9 mouse cellular contexts compared by ENCODE assay signal in the genomic region with DNA sequence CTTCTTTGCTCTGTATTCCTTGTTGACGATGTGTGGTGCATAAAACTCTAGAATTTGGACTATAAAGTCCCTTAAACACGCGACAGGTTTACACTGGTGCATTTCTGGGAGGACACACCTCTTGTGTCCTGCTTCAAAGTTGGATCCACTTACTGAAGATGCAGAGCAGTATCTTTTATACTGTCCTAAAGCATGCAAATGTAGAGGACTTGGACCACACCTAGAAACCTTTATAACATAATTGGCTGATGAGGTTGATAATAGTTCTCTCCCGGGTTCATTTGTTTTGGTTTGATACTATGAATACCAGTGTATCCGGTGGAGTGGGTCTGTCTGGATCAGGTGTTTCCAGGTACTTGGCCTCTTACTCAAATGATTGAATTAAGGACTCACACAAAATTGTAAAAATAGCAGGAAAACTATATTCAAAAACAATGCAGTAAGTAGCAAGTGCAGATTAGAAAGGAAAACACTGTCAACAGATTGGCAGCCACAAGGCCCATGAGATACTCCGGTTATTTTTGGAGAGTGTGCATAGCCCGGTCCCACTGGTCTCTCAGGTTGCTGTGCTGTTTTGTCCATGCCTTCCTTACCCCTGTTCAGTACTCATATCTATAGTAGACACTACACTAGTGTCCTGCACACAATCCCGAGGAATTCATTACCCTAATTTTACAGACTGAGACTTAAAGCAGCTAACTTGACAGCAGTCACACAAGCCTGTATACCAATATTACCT. TPM values are rescaled to one million over a fixed set of nuclear protein-coding genes. Genes with fewer than 3 reads are reported as not detected.
DNase-seq lines count a peak whose midpoint lies in the region; ATAC-seq and TF ChIP-seq lines count a peak whose summit lies in the region.
"Had no signal": no experiment of that assay in that cellular context is flagged by ENCODE, and none has a peak within 500 bp of the region (broad histone marks: within the 10 kb centered on the region; RNA-seq: fewer than 3 reads in every experiment).

No protein-coding gene starts in this region.

- H3K79me2 ChIP-seq in myocyte (ENCODE audit: control insufficient read depth, insufficient read depth) = peaks cover 52% of the 10 kb centered on the region

- no peak for TF ChIP-seq POLR2A in cortical plate, adult 2 months (IDR thresholded peaks at IDR 0.05; ENCODE audit: extremely low read depth, insufficient read depth, low read length)
- TF ChIP-seq POLR2A in myocyte (IDR thresholded peaks at IDR 0.05; ENCODE audit: insufficient read length, low read depth) = no peak

- H3K4me2 ChIP-seq in hindbrain, postnatal 0 days (ENCODE audit: low read depth, low read length) = peak overlapping the region; percentile 89
- H3K4me2 ChIP-seq in myocyte (ENCODE audit: low read depth) = peak overlapping the region; percentile 86

- TF ChIP-seq CTCF in left cerebral cortex, adult 2 months (IDR thresholded peaks at IDR 0.05) = no peak
- TF ChIP-seq CTCF in cortical plate, adult 2 months (IDR thresholded peaks at IDR 0.05; ENCODE audit: extremely low read depth, insufficient read depth, low read length) = no peak
- TF ChIP-seq CTCF in hindbrain, postnatal 0 days (IDR thresholded peaks at IDR 0.05; ENCODE audit: low read depth) = no peak

- no peaks in the 10 kb centered on the region for H3K36me3 ChIP-seq in hindbrain, postnatal 0 days (ENCODE audit: insufficient read depth, low read length)
- no peaks in the 10 kb centered on the region for H3K36me3 ChIP-seq in myocyte (ENCODE audit: control insufficient read depth, insufficient read depth)

- no peaks in the 10 kb centered on the region for H3K9me3 ChIP-seq in hindbrain, postnatal 0 days (ENCODE audit: low read length)

- H3ac ChIP-seq in myocyte (ENCODE audit: control insufficient read depth, insufficient read length) = peak overlapping the region; percentile 88

- peak overlapping the region; percentile 85 for H3K4me3 ChIP-seq in left cerebral cortex, adult 2 months
- H3K4me3 ChIP-seq in cortical plate, adult 2 months (ENCODE audit: insufficient read depth, low read length) = peak overlapping the region; percentile 34
- peak overlapping the region; percentile 94 for H3K4me3 ChIP-seq in hindbrain, postnatal 0 days (ENCODE audit: low read length)
- H3K4me3 ChIP-seq in myocyte = peak overlapping the region; percentile 41

- DNase-seq in left cerebral cortex, adult 2 months (ENCODE audit: extremely low spot score in 1 of 2, low spot score in 2 of 2) = no peak
- DNase-seq in left cerebral cortex, postnatal 10 days (ENCODE audit: extremely low spot score in 1 of 2, low spot score in 2 of 2) = no peak
- no peak for DNase-seq in hindbrain, postnatal 0 days (ENCODE audit: low spot score)
- no peak for DNase-seq in left cerebral cortex, adult 9 months (ENCODE audit: low spot score in 2 of 2)
- no peak for DNase-seq in spleen, postnatal 10 days (ENCODE audit: low spot score in 2 of 2)

- WGBS in hindbrain, postnatal 0 days = 53% methylated on average over 8 of the region's 8 CpGs

- ATAC-seq in hindbrain, postnatal 0 days = no peak
- no peak for ATAC-seq in erythroid progenitor cell, adult 5-6 weeks (replicated peaks; ENCODE audit: low FRiP score, poor library complexity, severe bottlenecking)

- no peaks in the 10 kb centered on the region for H3K27me3 ChIP-seq in hindbrain, postnatal 0 days (ENCODE audit: insufficient read depth, low read length)
- H3K27me3 ChIP-seq in myocyte (ENCODE audit: control insufficient read depth, insufficient read depth, insufficient read length) = no peaks in the 10 kb centered on the region

- peaks cover 3% of the 10 kb centered on the region for H3K4me1 ChIP-seq in cortical plate, adult 2 months (ENCODE audit: control insufficient read depth, insufficient read depth, low read length)
- H3K4me1 ChIP-seq in hindbrain, postnatal 0 days (ENCODE audit: insufficient read depth, low read length) = peaks cover 12% of the 10 kb centered on the region

- peak overlapping the region; percentile 79 for H3K27ac ChIP-seq in left cerebral cortex, adult 2 months
- no peak overlapping the region for H3K27ac ChIP-seq in cortical plate, adult 2 months (ENCODE audit: insufficient read depth, low read length)
- H3K27ac ChIP-seq in hindbrain, postnatal 0 days = peak overlapping the region; percentile 98; the same call in 1 of the 2 replicates

- intact Hi-C loops in left cerebral cortex, adult 2 months (cut with DNase I) = no loop called here
- intact Hi-C loops in left cerebral cortex, postnatal 10 days (cut with DNase I) = no loop called here

- peak overlapping the region; percentile 95 for H3K9ac ChIP-seq in hindbrain, postnatal 0 days (replicated peaks; ENCODE audit: low read length)

TF ChIP-seq in myocyte, 11 proteins besides CTCF, POLR2A, EP300 and RAD21:
- TF ChIP-seq TCF12 (IDR thresholded peaks at IDR 0.05; ENCODE audit: insufficient read depth, poor library complexity, severe bottlenecking) = no peak
- TF ChIP-seq MAX (IDR thresholded peaks at IDR 0.05; ENCODE audit: low read depth) = no peak
- no peak for TF ChIP-seq SRF (IDR thresholded peaks at IDR 0.05; ENCODE audit: control insufficient read depth, insufficient read length, low read depth)
- no peak for TF ChIP-seq MYOD1 (IDR thresholded peaks at IDR 0.05; ENCODE audit: control insufficient read depth in 1 of 3, insufficient read length in 2 of 3, low read depth in 2 of 3)
- no peak for TF ChIP-seq CEBPB (IDR thresholded peaks at IDR 0.05; ENCODE audit: insufficient read depth, poor library complexity, severe bottlenecking)
- no peak for TF ChIP-seq POLR2AphosphoS2 (IDR thresholded peaks at IDR 0.05; ENCODE audit: insufficient read length, low read depth)
- no peak for TF ChIP-seq TCF3 (IDR thresholded peaks at IDR 0.05; ENCODE audit: insufficient read length, low read depth)
- no peak for TF ChIP-seq REST (IDR thresholded peaks at IDR 0.05; ENCODE audit: insufficient read depth, insufficient read length)
- TF ChIP-seq E2F4 (IDR thresholded peaks at IDR 0.05; ENCODE audit: insufficient read depth) = no peak
- TF ChIP-seq MYOG (IDR thresholded peaks at IDR 0.05; ENCODE audit: control insufficient read depth in 1 of 3, insufficient read depth in 1 of 3, insufficient read length in 2 of 3, low read depth in 2 of 3) = no peak
- no peak for TF ChIP-seq USF1 (IDR thresholded peaks at IDR 0.05; ENCODE audit: low read depth)

RNA-seq across cellular contexts. Expression of gene Pdcd7, which starts 1.4 kb away (rescaled TPM):
- 10 to 100 TPM; 29.3 to 30.9 TPM for total RNA-seq in left cerebral cortex, adult 2 months (2021)
- 10 to 100 TPM; 23.1 to 23.7 TPM for total RNA-seq in left cerebral cortex, postnatal 10 days (2021)
- polyA plus RNA-seq in cortical plate, adult 2 months (2012; rRNA removed) = 16.1 and 16.9 TPM in 2 replicates
- 16.2 and 17.5 TPM in 2 replicates for total RNA-seq in hindbrain, postnatal 0 days (2014; rRNA removed)
- polyA plus RNA-seq in hindbrain, postnatal 0 days (2015; fragmentation: Nextera tagmentation; extraction: Ambion mirVana) = 8.6 and 10.2 TPM in 2 replicates
- polyA plus RNA-seq in myocyte (2012; fragmentation: generic; extraction: Trizol) = 8.2 TPM
- 7.2 and 13.4 TPM in 2 replicates for total RNA-seq in erythroid progenitor cell, adult 5-6 weeks (2015; ENCODE audit: low replicate concordance)
- 8.4 and 13.3 TPM in 2 replicates for total RNA-seq in erythroid progenitor cell, adult 5-6 weeks (2017; ENCODE audit: low replicate concordance)

RNA-seq across cellular contexts. Expression of gene Ubap1l, which starts 13.6 kb away (rescaled TPM):
- total RNA-seq in left cerebral cortex, adult 2 months (2021) = 1 to 10 TPM; 4.5 to 7.4 TPM
- 1 to 10 TPM; 2.5 to 4.7 TPM for total RNA-seq in left cerebral cortex, postnatal 10 days (2021)
- polyA plus RNA-seq in cortical plate, adult 2 months (2012; rRNA removed) = 6.5 and 7.7 TPM in 2 replicates
- total RNA-seq in hindbrain, postnatal 0 days (2014; rRNA removed) = 8.6 and 10.2 TPM in 2 replicates
- polyA plus RNA-seq in hindbrain, postnatal 0 days (2015; fragmentation: Nextera tagmentation; extraction: Ambion mirVana) = 2.4 and 2.6 TPM in 2 replicates
- polyA plus RNA-seq in myocyte (2012; fragmentation: generic; extraction: Trizol) = 0.16 TPM
- not detected in 2 replicates for total RNA-seq in erythroid progenitor cell, adult 5-6 weeks (2015; ENCODE audit: low replicate concordance)
- not detected in 2 replicates for total RNA-seq in erythroid progenitor cell, adult 5-6 weeks (2017; ENCODE audit: low replicate concordance)

RNA-seq across cellular contexts. Expression of gene Kbtbd13, which starts 44.2 kb away (rescaled TPM):
- total RNA-seq in left cerebral cortex, adult 2 months (2021) = under 1 TPM; 0.14 to 0.25 TPM
- under 1 TPM in 1 of 2 experiments, not detected in 1; 0.26 TPM for total RNA-seq in left cerebral cortex, postnatal 10 days (2021)
- polyA plus RNA-seq in cortical plate, adult 2 months (2012; rRNA removed) = 0.17 and 0.34 TPM in 2 replicates
- 1.0 and 1.3 TPM in 2 replicates for total RNA-seq in hindbrain, postnatal 0 days (2014; rRNA removed)
- polyA plus RNA-seq in hindbrain, postnatal 0 days (2015; fragmentation: Nextera tagmentation; extraction: Ambion mirVana) = 0.46 and 0.50 TPM in 2 replicates
- polyA plus RNA-seq in myocyte (2012; fragmentation: generic; extraction: Trizol) = 0.31 TPM
- not detected in 2 replicates for total RNA-seq in erythroid progenitor cell, adult 5-6 weeks (2015; ENCODE audit: low replicate concordance)
- not detected in 2 replicates for total RNA-seq in erythroid progenitor cell, adult 5-6 weeks (2017; ENCODE audit: low replicate concordance)
- total RNA-seq: neutrophil, adult 5-6 weeks had no signal

RNA-seq across cellular contexts. Expression of gene Rasl12, which starts 51.0 kb away (rescaled TPM):
- total RNA-seq in left cerebral cortex, adult 2 months (2021) = 1 to 10 TPM; 2.3 to 3.2 TPM
- total RNA-seq in left cerebral cortex, postnatal 10 days (2021) = 1 to 10 TPM; 2.6 to 2.8 TPM
- 4.4 and 4.8 TPM in 2 replicates for polyA plus RNA-seq in cortical plate, adult 2 months (2012; rRNA removed)
- 6.2 and 7.0 TPM in 2 replicates for total RNA-seq in hindbrain, postnatal 0 days (2014; rRNA removed)
- 4.0 and 4.7 TPM in 2 replicates for polyA plus RNA-seq in hindbrain, postnatal 0 days (2015; fragmentation: Nextera tagmentation; extraction: Ambion mirVana)
- polyA plus RNA-seq in myocyte (2012; fragmentation: generic; extraction: Trizol) = 0.11 TPM
- total RNA-seq in erythroid progenitor cell, adult 5-6 weeks (2015; ENCODE audit: low replicate concordance) = not detected in 2 replicates
- not detected in 2 replicates for total RNA-seq in erythroid progenitor cell, adult 5-6 weeks (2017; ENCODE audit: low replicate concordance)
- total RNA-seq: neutrophil, adult 5-6 weeks had no signal

RNA-seq across cellular contexts. Expression of gene Clpx, which starts 53.2 kb away (rescaled TPM):
- 10 to 100 TPM; 29.6 to 34.5 TPM for total RNA-seq in left cerebral cortex, adult 2 months (2021)
- total RNA-seq in left cerebral cortex, postnatal 10 days (2021) = 10 to 100 TPM; 25.3 to 25.4 TPM
- polyA plus RNA-seq in cortical plate, adult 2 months (2012; rRNA removed) = 19.2 and 19.9 TPM in 2 replicates
- total RNA-seq in hindbrain, postnatal 0 days (2014; rRNA removed) = 22.7 and 23.3 TPM in 2 replicates
- 37.1 and 41.2 TPM in 2 replicates for polyA plus RNA-seq in hindbrain, postnatal 0 days (2015; fragmentation: Nextera tagmentation; extraction: Ambion mirVana)
- polyA plus RNA-seq in myocyte (2012; fragmentation: generic; extraction: Trizol) = 13.0 TPM
- 20.1 and 20.2 TPM in 2 replicates for total RNA-seq in erythroid progenitor cell, adult 5-6 weeks (2015; ENCODE audit: low replicate concordance)
- total RNA-seq in erythroid progenitor cell, adult 5-6 weeks (2017; ENCODE audit: low replicate concordance) = 30.4 and 56.9 TPM in 2 replicates

Comparison
In these comparisons a context has a peak if more than half of its experiments do, and no peak if none do; other contexts are left out.
1. H3K4me3 ChIP-seq: peak in every context shown above with its lines; median percentile 94 in hindbrain, postnatal 0 days; 85 in left cerebral cortex, adult 2 months; 41 in myocyte; 34 in cortical plate, adult 2 months.